Mouse (Mus musculus) liver, embryonic 12.5 days (tissue): ENCODE measurements around the gene Runx3. TPM values are rescaled to one million over a fixed set of nuclear protein-coding genes. Genes with fewer than 3 reads are reported as not detected.
A peak's percentile ranks its signal among the peaks of the same experiment; 100 is the strongest.

Source experiments
- ATAC-seq: fragments of 200-750 bp; cut with Nextera tagmentation; 2 replicates; pipeline ENCODE4 v1.8.0; 2017; ENCODE audit warnings: moderate number of reproducible peaks, mild to moderate bottlenecking, moderate library complexity
- H3K27ac ChIP-seq: fragments of 300-500 bp; sonication (generic); 2 replicates; pipeline ENCODE4 v1.5.1; 2016; ENCODE audit warnings: mild to moderate bottlenecking
- H3K27me3 ChIP-seq: fragments of 300-500 bp; sonication (generic); replicated peaks from 2 replicates; pipeline ENCODE4 v1.6.1; 2016; ENCODE audit warnings: mild to moderate bottlenecking, moderate library complexity
- H3K36me3 ChIP-seq: fragments of 300-500 bp; sonication (generic); 2 replicates; pipeline ENCODE4 v1.6.1; 2016; ENCODE audit warnings: mild to moderate bottlenecking, moderate library complexity
- H3K4me1 ChIP-seq: fragments of 300-500 bp; sonication (generic); 2 replicates; pipeline ENCODE4 v1.6.1; 2016
- H3K4me2 ChIP-seq: fragments of 300-500 bp; sonication (generic); 2 replicates; pipeline ENCODE4 v1.6.1; 2016; ENCODE audit warnings: mild to moderate bottlenecking, moderate library complexity
- H3K4me3 ChIP-seq: fragments of 300-500 bp; sonication (generic); 2 replicates; pipeline ENCODE4 v1.5.1; 2016; ENCODE audit warnings: mild to moderate bottlenecking, moderate library complexity
- H3K9ac ChIP-seq: fragments of 300-500 bp; sonication (generic); 2 replicates; pipeline ENCODE4 v1.6.1; 2016; ENCODE audit warnings: mild to moderate bottlenecking, moderate library complexity
- H3K9me3 ChIP-seq: fragments of 300-500 bp; sonication (generic); replicated peaks from 2 replicates; pipeline ENCODE4 v1.6.1; 2016; ENCODE audit warnings: mild to moderate bottlenecking, moderate library complexity
- WGBS: fragments of 180-500 bp; shearing (Covaris S2); methylation state at CpG from one replicate; pipeline ENCODE4 v1.1.7; 2016; ENCODE audit not compliant: insufficient replicate concordance; 5-methylcytosine and 5-hydroxymethylcytosine counted together
- polyA plus RNA-seq: library from polyadenylated mRNA; unstranded; fragments of >200 nt; fragmentation: Nextera tagmentation; extraction: Ambion mirVana; gene quantifications from 2 replicates; pipeline ENCODE4 v1.2.1, GENCODE M21; 2016

The Runx3 gene
- polyA plus RNA-seq, 1 experiment from 2014 or later, result 0.51 TPM

DNA sequence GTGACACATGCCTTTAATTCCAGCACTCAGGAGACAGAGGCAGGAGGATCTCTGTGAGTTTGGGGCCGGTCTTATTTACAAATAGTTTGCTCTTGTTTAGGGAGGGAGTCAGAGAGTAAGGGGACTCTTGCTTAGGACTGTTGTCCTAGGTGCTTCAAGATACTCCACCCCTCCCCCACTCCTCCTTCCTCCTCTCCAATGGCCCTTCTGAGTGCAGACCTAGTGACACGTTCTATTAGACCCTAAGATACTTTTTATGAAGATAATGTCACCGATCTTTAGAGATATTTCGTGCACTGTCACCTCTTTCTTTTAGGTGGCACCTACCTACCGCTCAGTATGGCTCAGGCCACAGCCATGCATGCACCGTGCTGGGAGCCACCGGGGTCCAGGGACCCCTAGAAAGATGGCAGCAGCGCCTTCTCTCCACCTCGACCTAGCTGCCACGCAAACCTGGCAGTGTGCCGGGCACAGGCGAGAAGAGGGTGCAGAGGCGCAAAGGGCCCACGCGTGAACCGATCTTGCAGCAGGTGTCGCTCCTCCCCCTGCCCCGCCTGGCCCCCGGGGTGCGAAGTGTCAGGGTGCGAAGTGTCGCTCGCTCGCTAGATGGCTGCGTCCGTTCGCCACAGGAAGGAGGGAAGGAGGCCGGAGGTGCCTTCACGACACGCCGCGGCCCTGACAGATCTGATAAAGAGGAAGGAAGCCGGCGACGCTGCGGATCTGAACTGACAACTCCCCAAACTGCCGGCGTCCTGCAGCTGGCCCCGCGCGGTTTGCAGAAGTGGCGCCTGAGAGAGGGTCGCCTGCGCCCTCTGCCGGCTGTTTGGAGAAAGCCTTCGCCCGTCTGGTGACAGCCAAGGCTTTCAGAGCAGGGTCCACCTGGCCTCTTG lies 85.5 kb downstream of the Runx3 start:
- Histone ChIP-seq H3K9me3 (0 out of 2 replicates have a peak, but pooled peaks cover 3% of the 10 kb centered on the region), H3K27ac (no peak overlapping the region; the same call in 1 of the 2 replicates), H3K4me3 (peak overlapping the region; percentile 48), H3K4me2 (peak overlapping the region; percentile 83), H3K9ac (peak overlapping the region; percentile 62), H3K27me3 (peaks cover 29% of the 10 kb centered on the region), H3K4me1 (peaks cover 34% of the 10 kb centered on the region), H3K36me3 (peaks cover 8% of the 10 kb centered on the region)
- WGBS, result 2% methylated on average over 40 of the region's 47 CpGs
- peak; percentile 68 for ATAC-seq

DNA sequence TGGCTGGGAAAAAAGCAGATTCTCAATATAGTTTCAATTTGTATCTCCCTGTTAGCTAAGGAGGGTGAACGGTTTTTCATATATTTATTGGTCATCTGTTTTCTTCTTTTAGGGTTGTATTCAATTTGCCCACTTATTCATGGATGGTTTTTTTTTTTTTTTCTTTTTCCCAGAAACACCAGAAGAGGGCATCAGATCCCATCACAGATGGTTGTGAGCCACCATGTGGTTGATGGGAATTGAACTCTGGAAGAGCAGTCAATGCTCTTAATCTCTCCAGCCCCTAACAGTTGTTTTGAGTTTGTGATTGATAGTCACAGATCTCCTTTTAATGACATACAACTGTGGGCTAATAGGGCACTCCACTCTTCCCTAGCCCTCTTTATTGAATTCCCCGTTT lies 89.4 kb downstream of the Runx3 start:
- Histone ChIP-seq H3K4me2 (no peak overlapping the region), H3K9me3 (0 out of 2 replicates have a peak, but pooled peaks cover 3% of the 10 kb centered on the region), H3K4me1 (peaks cover 13% of the 10 kb centered on the region), H3K4me3 (no peak overlapping the region), H3K36me3 (peaks cover 44% of the 10 kb centered on the region), H3K27me3 (peaks cover 12% of the 10 kb centered on the region), H3K9ac (no peak overlapping the region), H3K27ac (no peak overlapping the region)
- ATAC-seq, result no peak
- WGBS, result 78% methylated on average over 2 of the region's 2 CpGs

DNA sequence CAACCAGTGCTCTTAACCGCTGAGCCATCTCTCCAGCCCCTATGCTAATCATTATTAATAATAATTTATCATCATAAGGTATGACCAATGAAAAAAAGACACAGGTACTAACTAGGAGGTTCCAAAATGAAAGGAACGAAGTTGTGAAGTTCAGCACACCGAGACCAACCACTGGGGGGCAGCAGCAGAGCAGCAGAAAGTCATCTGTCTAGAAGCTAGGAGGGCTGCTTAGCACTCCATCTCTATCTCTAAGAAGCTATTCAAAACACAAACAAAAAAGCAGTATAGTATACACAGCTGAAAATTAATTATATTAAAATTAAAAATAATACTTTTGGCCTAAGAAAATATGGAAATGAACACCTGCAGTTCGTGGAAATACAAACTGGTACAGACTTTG lies 99.2 kb downstream of the Runx3 start:
- H3K9ac ChIP-seq, result no peak overlapping the region
- H3K4me1 ChIP-seq, result peaks cover 12% of the 10 kb centered on the region; the same call in 1 of the 2 replicates
- H3K36me3 ChIP-seq, result peaks cover 97% of the 10 kb centered on the region
- no peak overlapping the region for H3K4me3 ChIP-seq
- H3K27me3 ChIP-seq, result no peaks in the 10 kb centered on the region
- H3K27ac ChIP-seq, result no peak overlapping the region
- WGBS, result 45% methylated on average over 4 of the region's 4 CpGs
- no peaks in the 10 kb centered on the region for H3K9me3 ChIP-seq
- no peak overlapping the region for H3K4me2 ChIP-seq
- ATAC-seq, result peak; percentile 54; the same call in 1 of the 2 replicates

DNA sequence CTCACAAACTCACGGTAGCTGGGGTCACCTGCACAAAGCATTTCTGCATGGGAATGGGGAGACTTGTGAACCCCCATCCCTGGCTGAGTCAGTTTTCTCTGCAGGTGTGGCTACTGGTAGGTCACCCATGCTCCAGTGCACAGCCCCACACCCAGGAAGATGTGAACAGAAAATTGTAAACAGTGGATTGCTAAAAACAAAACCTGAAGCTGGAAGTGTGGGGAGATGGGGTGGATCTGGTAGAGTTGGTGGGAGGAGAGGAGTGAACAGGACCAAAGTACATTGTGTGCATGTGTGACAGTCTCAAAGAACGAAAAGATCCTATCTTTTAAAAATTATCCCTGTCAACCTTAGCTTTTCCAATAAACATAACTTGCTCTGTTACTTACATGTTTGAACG lies 100.2 kb downstream of the Runx3 start:
- Histone ChIP-seq H3K9me3 (no peaks in the 10 kb centered on the region), H3K36me3 (peaks cover 97% of the 10 kb centered on the region), H3K9ac (no peak overlapping the region), H3K4me3 (no peak overlapping the region), H3K4me2 (no peak overlapping the region), H3K27me3 (no peaks in the 10 kb centered on the region), H3K27ac (no peak overlapping the region), H3K4me1 (peaks cover 12% of the 10 kb centered on the region; the same call in 1 of the 2 replicates)
- 75% methylated on average over 3 of the region's 3 CpGs for WGBS
- ATAC-seq, result no peak

DNA sequence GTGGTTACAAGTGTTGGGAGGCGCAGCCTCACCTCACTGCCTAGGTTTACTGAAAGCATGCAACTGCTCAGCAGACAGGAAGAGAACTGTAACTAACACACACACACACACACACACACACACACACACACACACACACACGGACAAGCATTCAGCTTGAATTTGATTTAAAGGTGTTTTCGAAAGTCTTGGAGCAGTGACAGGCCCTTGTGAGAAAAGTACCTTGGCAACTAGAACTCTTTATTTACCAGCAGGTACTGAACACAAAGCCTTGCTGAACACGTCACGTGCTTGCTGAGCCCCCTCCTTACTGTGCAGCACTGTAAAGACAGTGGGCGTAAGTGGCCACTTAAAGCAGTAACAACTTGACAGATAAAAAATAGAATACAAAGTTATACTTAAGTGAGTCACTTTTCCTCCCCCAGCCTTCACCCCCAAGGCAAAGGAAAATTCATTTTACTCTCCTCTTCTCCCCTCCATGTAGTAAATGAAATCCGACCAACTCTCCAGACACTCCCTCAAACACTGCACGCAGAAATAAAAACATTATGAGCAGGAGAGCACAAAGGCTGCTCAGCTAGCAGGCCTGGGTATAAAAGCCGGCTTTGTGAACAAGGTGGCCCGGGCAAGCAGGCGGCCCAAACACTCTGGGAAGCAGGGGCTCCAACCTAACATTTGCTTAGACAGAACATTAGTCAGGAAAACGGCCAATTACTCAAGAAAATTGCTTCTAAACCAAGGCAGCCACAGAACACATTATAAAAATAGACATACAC lies 101.4 kb downstream of the Runx3 start:
- Histone ChIP-seq H3K36me3 (peaks cover 97% of the 10 kb centered on the region), H3K4me2 (no peak overlapping the region), H3K4me3 (no peak overlapping the region), H3K9ac (no peak overlapping the region), H3K27ac (no peak overlapping the region), H3K4me1 (peaks cover 18% of the 10 kb centered on the region; the same call in 1 of the 2 replicates), H3K9me3 (no peaks in the 10 kb centered on the region), H3K27me3 (no peaks in the 10 kb centered on the region)
- WGBS, result 87% methylated on average over 12 of the region's 12 CpGs
- ATAC-seq, result no peak

DNA sequence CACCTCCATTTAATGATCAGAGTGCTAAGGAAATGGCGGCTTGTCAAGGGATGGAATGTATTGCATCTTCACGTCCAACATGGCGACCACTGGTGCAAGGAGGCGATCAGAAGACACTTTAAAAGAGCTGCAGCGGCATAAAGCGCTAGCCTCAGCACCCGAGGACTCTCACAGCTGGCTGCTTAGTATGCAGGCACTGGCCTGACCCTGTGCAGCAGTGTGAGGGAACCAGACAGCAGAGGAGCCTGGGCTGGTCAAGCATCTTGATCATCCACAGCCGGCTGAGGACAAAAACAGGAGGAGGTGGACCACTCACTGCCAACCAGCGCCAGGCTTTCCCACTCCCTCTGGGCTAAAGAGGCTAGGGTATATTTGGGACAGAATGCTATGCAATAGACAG lies 103.4 kb downstream of the Runx3 start:
- Histone ChIP-seq H3K9me3 (no peaks in the 10 kb centered on the region), H3K4me1 (peaks cover 24% of the 10 kb centered on the region; the same call in 1 of the 2 replicates), H3K36me3 (peaks cover 85% of the 10 kb centered on the region), H3K4me2 (no peak overlapping the region), H3K9ac (no peak overlapping the region), H3K27ac (no peak overlapping the region), H3K27me3 (no peaks in the 10 kb centered on the region), H3K4me3 (no peak overlapping the region)
- 92% methylated on average over 9 of the region's 9 CpGs for WGBS
- no peak for ATAC-seq

DNA sequence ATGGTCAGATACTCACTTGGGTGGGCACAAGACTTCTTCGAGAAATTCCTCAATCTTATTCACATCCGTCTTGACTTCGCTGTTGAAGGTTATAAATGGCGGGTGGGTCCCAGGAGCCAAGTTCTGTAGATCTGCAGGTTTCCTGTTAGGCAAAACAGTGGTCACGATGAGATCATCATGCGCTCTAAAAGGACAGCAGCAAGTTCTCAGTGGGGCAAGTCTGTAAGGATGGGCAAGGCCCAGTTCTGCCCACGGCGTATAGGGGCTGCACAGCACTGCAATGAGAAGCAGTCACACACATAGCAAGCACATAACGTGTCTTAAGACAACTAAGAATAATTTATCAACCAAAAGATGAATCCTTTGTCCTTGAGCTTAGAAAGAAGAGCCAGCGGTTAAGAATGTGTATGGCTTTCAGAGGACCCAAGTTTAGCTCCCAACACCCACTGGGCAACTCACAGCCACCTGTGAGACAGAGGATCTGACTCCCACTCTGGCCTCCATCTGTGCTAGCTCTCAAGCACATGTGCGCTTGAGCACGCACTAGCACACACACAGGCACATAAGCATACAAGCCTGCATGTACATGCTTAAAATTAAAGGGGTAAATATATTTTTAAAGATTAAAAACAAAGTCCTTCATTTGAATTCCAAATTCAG lies 105.7 kb downstream of the Runx3 start:
- WGBS, result 80% methylated on average over 12 of the region's 12 CpGs
- Histone ChIP-seq H3K4me3 (no peak overlapping the region), H3K27me3 (no peaks in the 10 kb centered on the region), H3K27ac (0 out of 2 replicates have a peak overlapping the region, but pooled peaks have one; percentile 27), H3K9ac (no peak overlapping the region), H3K36me3 (peaks cover 78% of the 10 kb centered on the region), H3K4me2 (no peak overlapping the region), H3K9me3 (no peaks in the 10 kb centered on the region), H3K4me1 (peaks cover 36% of the 10 kb centered on the region; the same call in 1 of the 2 replicates)
- ATAC-seq, result no peak

Other genes with a start within 250 kb of the Runx3 start
- 94.2 and 94.9 TPM in 2 replicates for gene Tmem50a, start 205.6 kb upstream of the Runx3 start, polyA plus RNA-seq
- gene Rsrp1, start 197.1 kb upstream of the Runx3 start, polyA plus RNA-seq, result 310 and 322 TPM in 2 replicates
- gene Syf2, start 189.8 kb upstream of the Runx3 start, polyA plus RNA-seq, result 70.8 and 72.8 TPM in 2 replicates
- gene Clic4, start 152.2 kb downstream of the Runx3 start, polyA plus RNA-seq, result 161 and 169 TPM in 2 replicates
- 170 and 173 TPM in 2 replicates for gene Srrm1, start 232.7 kb downstream of the Runx3 start, polyA plus RNA-seq